Mouse (Mus musculus) hindbrain, embryonic 10.5 days (tissue): ENCODE measurements around the gene Grin3b. TPM values are rescaled to one million over a fixed set of nuclear protein-coding genes. Genes with fewer than 3 reads are reported as not detected.
"Not testable (repeated sequence)": the region's sequence is repeated elsewhere in the genome, so short reads cannot be mapped to it uniquely, and the experiment has no call there.

Experiments used
- DNase-seq: peaks from one replicate; pipeline ENCODE4 v3.0.0-alpha.2; 2017; ENCODE audit warnings: low spot score
- H3K27ac ChIP-seq: fragments of 300-500 bp; sonication (generic); 2 replicates; pipeline ENCODE4 v1.5.1; 2016; ENCODE audit warnings: mild to moderate bottlenecking, moderate library complexity
- H3K27me3 ChIP-seq: fragments of 300-500 bp; sonication (generic); 2 replicates; pipeline ENCODE4 v1.6.1; 2016; ENCODE audit warnings: mild to moderate bottlenecking; ENCODE audit not compliant: poor library complexity, insufficient read depth, severe bottlenecking
- H3K36me3 ChIP-seq: fragments of 300-500 bp; sonication (generic); 2 replicates; pipeline ENCODE4 v1.6.1; 2016; ENCODE audit warnings: mild to moderate bottlenecking, moderate library complexity
- H3K4me1 ChIP-seq: fragments of 300-500 bp; sonication (generic); replicated peaks from 2 replicates; pipeline ENCODE4 v1.6.1; 2016; ENCODE audit warnings: mild to moderate bottlenecking
- H3K4me3 ChIP-seq: fragments of 300-500 bp; sonication (generic); 2 replicates; pipeline ENCODE4 v1.5.1; 2016; ENCODE audit warnings: mild to moderate bottlenecking, moderate library complexity
- H3K9me3 ChIP-seq: fragments of 300-500 bp; sonication (generic); 2 replicates; pipeline ENCODE4 v1.6.1; 2016; ENCODE audit warnings: mild to moderate bottlenecking, moderate library complexity
- WGBS: fragments of 180-500 bp; shearing (Covaris S2); methylation state at CpG from one replicate; pipeline ENCODE4 v1.1.7; 2016; 5-methylcytosine and 5-hydroxymethylcytosine counted together
- polyA plus RNA-seq: library from polyadenylated mRNA; unstranded; fragments of >200 nt; fragmentation: Nextera tagmentation; extraction: Ambion mirVana; gene quantifications from 2 replicates; pipeline ENCODE4 v1.2.1, GENCODE M21; 2016

The Grin3b gene
- polyA plus RNA-seq, 1 experiment from 2014 or later, result 0.35 TPM

GRCm38 (mm10) chr10:79959412-79959811 is 11.1 kb upstream of the Grin3b start:
- Histone ChIP-seq H3K4me1 (peaks cover 39% of the 10 kb centered on the region), H3K4me3 (peak overlapping the region; percentile 98), H3K27me3 (peaks cover 27% of the 10 kb centered on the region), H3K36me3 (peaks cover 34% of the 10 kb centered on the region)
- H3K9me3 ChIP-seq, DNase-seq, H3K27ac ChIP-seq: not testable (repeated sequence)
- WGBS, result 38% methylated on average over 10 of the region's 10 CpGs

DNA sequence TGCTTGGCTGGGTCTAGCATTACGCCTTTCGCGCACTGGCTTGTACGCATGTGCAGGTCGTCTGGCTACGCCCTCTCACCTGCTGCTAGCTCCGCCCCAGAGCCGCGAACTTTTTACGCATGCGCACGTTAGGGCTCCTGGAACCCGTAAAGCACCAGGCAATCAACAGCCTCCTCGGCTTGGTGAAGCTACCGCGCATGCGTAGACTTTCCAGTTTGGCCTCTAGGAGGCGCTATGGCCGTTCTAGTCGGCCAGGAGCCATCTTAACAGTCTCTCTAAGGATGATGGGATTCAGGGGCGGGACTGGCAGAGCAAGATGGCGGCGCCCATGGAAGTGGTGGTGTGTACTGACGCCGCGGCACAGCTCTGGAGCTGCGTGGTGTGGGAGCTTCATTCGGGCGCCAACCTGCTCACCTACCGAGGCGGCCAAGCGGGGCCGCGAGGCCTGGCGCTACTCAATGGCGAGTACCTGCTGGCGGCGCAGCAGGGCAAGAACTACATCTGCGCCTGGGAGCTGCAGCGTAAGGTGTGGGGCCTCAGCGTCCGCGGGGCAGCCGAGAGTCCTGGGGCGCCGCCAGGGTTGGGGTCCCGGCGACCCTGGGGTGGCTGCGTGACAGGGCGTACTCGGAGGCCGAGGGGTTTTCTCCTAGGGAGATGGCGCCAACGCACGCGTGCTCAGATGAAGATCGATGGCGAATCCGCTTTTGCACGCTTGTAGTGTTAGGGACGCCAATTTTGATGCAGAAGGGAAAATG is 10.5 kb upstream of the Grin3b start, which contains the start of gene Wdr18:
Gene Wdr18 (plus strand): TSS at position 306 of the 755 bp plus-strand sequence.
- peaks cover 39% of the 10 kb centered on the region for H3K4me1 ChIP-seq
- under 1% methylated on average over 61 of the region's 61 CpGs for WGBS
- peak within 1 kb of the TSS; percentile 98 for H3K4me3 ChIP-seq
- peaks cover 22% of the 10 kb centered on the region for H3K27me3 ChIP-seq
- peak within 1 kb of the TSS; percentile 91 for H3K27ac ChIP-seq
- no peaks in the 10 kb centered on the region for H3K9me3 ChIP-seq
- H3K36me3 ChIP-seq, result peaks cover 40% of the 10 kb centered on the region
- peak; percentile 100 for DNase-seq

DNA sequence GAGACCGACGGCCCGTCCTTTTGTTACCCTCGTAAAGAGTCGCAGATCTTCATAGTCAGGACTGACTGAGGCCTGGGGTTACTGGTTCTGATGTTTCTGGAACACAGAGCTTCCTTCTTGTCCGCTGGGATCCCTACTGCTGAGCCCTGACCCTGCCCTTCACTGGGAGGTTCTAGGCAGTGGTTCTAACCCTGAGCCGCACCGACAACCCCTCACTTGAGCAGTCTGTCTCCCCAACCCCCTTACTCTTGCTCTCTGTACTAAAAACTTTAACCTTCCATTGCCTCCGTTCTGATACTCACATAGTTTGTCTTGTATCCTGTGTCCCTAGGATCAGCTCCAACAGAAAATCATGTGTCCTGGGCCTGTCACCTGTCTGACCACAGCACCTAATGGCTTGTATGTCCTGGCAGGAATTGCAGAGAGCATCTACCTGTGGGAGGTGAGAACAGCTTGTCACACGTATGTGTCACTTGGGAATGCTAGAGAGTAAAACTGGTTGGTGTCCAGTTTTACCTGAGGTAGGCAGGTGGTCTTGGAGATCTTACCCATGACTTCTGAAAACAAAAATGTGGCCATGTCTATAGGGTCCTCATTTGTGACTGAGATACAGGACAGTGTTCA is 9.7 kb upstream of the Grin3b start:
- Histone ChIP-seq H3K36me3 (peaks cover 48% of the 10 kb centered on the region), H3K4me3 (peak overlapping the region; percentile 98), H3K9me3 (no peaks in the 10 kb centered on the region), H3K27ac (peak overlapping the region; percentile 91), H3K27me3 (peaks cover 15% of the 10 kb centered on the region), H3K4me1 (peaks cover 33% of the 10 kb centered on the region)
- DNase-seq, result no peak
- 17% methylated on average over 10 of the region's 10 CpGs for WGBS

GRCm38 (mm10) chr10:79964727-79965126 is 5.8 kb upstream of the Grin3b start:
- WGBS, result 97% methylated on average over 7 of the region's 7 CpGs
- no peak overlapping the region for H3K27ac ChIP-seq
- no peaks in the 10 kb centered on the region for H3K9me3 ChIP-seq
- no peak for DNase-seq
- H3K27me3 ChIP-seq, result peaks cover 20% of the 10 kb centered on the region
- no peak overlapping the region for H3K4me3 ChIP-seq
- peaks cover 10% of the 10 kb centered on the region for H3K4me1 ChIP-seq
- peaks cover 77% of the 10 kb centered on the region for H3K36me3 ChIP-seq

DNA sequence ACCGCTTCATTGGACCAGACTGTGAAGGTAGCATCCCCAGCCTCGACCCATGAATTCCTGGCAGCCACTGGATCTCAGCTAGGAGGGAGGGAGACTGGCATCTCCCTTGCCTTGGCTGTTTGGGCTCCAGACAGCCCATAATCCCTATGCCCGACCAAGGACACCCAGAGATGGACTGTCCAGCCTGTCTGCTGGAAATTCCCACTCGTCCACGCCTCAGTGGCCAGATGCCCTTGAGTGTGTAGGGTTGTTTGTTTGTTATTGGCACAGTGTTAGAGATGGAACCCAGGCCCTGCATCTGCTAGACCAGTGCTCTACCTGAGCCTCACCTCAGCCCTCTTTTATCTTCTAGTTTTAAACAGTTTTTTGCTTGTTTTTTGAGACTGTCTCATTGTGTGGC is 5.2 kb upstream of the Grin3b start:
- no peak overlapping the region for H3K4me3 ChIP-seq
- H3K27ac ChIP-seq, result no peak overlapping the region
- H3K4me1 ChIP-seq, result peaks cover 9% of the 10 kb centered on the region
- H3K36me3 ChIP-seq, result peaks cover 77% of the 10 kb centered on the region
- no peak for DNase-seq
- WGBS, result 85% methylated on average over 5 of the region's 5 CpGs
- no peaks in the 10 kb centered on the region for H3K9me3 ChIP-seq
- peaks cover 26% of the 10 kb centered on the region for H3K27me3 ChIP-seq

GRCm38 (mm10) chr10:79966886-79967400 is 3.6 kb upstream of the Grin3b start:
- Histone ChIP-seq H3K27me3 (peaks cover 42% of the 10 kb centered on the region), H3K9me3 (no peaks in the 10 kb centered on the region), H3K27ac (no peak overlapping the region), H3K4me1 (peaks cover 10% of the 10 kb centered on the region), H3K36me3 (peaks cover 67% of the 10 kb centered on the region), H3K4me3 (peak overlapping the region; percentile 14; the same call in 1 of the 2 replicates)
- DNase-seq, result no peak
- 93% methylated on average over 5 of the region's 5 CpGs for WGBS

DNA sequence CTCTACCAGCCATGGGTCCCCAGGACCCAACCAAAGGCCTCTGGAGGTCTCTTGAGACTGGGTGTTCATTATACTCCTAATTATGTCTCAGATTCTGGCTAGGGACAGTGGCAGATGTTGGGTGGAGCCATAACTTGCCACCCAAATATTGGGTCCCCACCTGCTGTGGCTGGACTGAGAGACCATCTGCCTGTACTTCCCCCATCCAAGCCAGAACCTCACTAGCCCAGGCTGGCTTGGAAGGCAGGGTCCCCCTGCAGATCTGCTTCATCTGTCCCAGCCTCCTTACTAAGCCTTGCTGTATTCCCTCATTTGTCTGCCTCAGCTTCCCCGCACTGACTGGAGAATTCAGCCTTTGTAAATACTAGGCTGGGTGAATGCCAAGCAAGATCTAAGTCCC is 2.3 kb upstream of the Grin3b start:
- Histone ChIP-seq H3K4me3 (no peak overlapping the region), H3K4me1 (peaks cover 10% of the 10 kb centered on the region), H3K27ac (no peak overlapping the region), H3K9me3 (no peaks in the 10 kb centered on the region), H3K27me3 (peaks cover 54% of the 10 kb centered on the region), H3K36me3 (peaks cover 55% of the 10 kb centered on the region)
- no peak for DNase-seq
- WGBS, result 98% methylated on average over 1 of the region's 1 CpGs

DNA sequence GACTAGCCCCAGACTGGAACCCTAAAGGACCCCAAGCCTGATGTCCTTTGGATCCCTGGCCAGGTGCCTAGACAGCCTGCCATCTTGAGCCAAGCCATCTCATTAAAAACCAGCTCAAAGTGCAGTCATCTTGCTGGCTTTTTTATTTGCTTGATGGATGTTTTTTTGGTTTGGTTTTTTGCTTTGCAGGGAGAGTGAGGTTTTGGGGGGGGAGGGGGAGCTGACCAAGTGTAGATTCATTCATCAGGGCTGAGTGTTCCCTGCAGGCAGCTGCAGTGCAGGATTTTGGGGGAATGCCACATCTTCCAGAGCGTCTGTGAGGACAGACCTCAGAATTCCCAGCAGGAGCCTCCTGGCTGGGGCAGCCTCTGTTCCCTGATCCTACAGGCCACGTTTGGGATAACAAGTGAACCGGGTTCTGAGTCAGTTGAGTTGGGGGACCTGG is 1.4 kb upstream of the Grin3b start:
- no peak for DNase-seq
- WGBS, result 11% methylated on average over 3 of the region's 3 CpGs
- Histone ChIP-seq H3K27me3 (peaks cover 64% of the 10 kb centered on the region), H3K36me3 (peaks cover 52% of the 10 kb centered on the region), H3K27ac (no peak overlapping the region), H3K9me3 (no peaks in the 10 kb centered on the region), H3K4me3 (no peak overlapping the region), H3K4me1 (peaks cover 10% of the 10 kb centered on the region)

DNA sequence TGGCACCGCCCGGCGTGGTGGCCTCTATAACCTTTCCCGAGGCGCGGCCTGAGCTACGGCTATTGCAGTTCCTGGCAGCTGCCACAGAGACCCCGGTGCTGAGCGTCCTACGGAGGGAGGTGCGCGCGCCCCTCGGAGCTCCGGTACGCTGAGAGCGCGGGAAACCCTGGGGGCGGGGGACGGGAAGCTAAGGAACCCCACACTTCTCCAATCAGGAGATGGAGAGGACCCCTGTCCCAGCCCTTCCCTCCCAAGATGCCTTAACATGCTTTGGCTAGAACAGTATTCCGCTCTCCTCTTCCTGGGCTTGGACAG is 625 bp downstream of the Grin3b start:
- peak; percentile 43 for DNase-seq
- WGBS, result 4% methylated on average over 21 of the region's 21 CpGs

DNA sequence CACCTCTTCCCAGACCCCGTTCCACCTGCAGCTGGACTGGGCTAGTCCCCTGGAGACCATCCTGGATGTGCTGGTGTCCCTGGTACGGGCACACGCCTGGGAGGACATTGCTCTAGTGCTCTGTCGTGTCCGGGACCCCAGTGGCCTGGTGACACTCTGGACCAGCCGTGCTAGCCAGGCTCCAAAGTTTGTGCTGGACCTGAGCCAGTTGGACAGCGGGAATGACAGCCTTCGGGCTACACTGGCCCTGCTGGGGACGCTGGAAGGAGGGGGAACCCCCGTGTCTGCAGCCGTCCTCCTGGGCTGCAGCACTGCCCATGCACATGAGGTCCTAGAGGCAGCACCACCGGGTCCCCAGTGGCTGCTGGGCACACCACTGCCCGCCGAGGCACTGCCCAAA is 2.3 kb downstream of the Grin3b start:
- Histone ChIP-seq H3K4me3 (peak overlapping the region; percentile 0; the same call in 1 of the 2 replicates), H3K9me3 (0 out of 2 replicates have a peak, but pooled peaks cover 9% of the 10 kb centered on the region), H3K4me1 (peaks cover 13% of the 10 kb centered on the region), H3K27ac (no peak overlapping the region), H3K36me3 (peaks cover 50% of the 10 kb centered on the region), H3K27me3 (peaks cover 79% of the 10 kb centered on the region)
- no peak for DNase-seq
- WGBS, result 71% methylated on average over 14 of the region's 14 CpGs

More for the DNA sequence above, 625 bp downstream of the Grin3b start:
- H3K4me1 ChIP-seq, result peaks cover 10% of the 10 kb centered on the region
- H3K36me3 ChIP-seq, result peaks cover 50% of the 10 kb centered on the region
- H3K4me3 ChIP-seq, result peak overlapping the region; percentile 46
- peaks cover 66% of the 10 kb centered on the region for H3K27me3 ChIP-seq
- H3K9me3 ChIP-seq, result no peaks in the 10 kb centered on the region
- peak overlapping the region; percentile 35; the same call in 1 of the 2 replicates for H3K27ac ChIP-seq

GRCm38 (mm10) chr10:79974087-79974486 is 3.6 kb downstream of the Grin3b start:
- DNase-seq, result no peak
- Histone ChIP-seq H3K27me3 (peaks cover 72% of the 10 kb centered on the region), H3K27ac (no peak overlapping the region), H3K4me3 (no peak overlapping the region), H3K36me3 (peaks cover 54% of the 10 kb centered on the region), H3K4me1 (peaks cover 13% of the 10 kb centered on the region), H3K9me3 (0 out of 2 replicates have a peak, but pooled peaks cover 9% of the 10 kb centered on the region)
- WGBS, result 90% methylated on average over 21 of the region's 21 CpGs

GRCm38 (mm10) chr10:79974668-79975067 is 4.2 kb downstream of the Grin3b start:
- Histone ChIP-seq H3K9me3 (0 out of 2 replicates have a peak, but pooled peaks cover 9% of the 10 kb centered on the region), H3K27ac (no peak overlapping the region), H3K4me1 (peaks cover 14% of the 10 kb centered on the region), H3K27me3 (peaks cover 67% of the 10 kb centered on the region), H3K4me3 (no peak overlapping the region), H3K36me3 (peaks cover 60% of the 10 kb centered on the region)
- WGBS, result 90% methylated on average over 8 of the region's 8 CpGs
- no peak for DNase-seq
